Mouse (Mus musculus) forebrain, embryonic 15.5 days (tissue): ENCODE measurements at regions not wholly inside any gene's neighbourhood (a gene's known extent, or its start where the extent isn't known, plus 50 kb on each side); places are given as distances from the start of the nearest gene placed in this dataset.

Experiments
- ATAC-seq: fragments of 200-750 bp; cut with Nextera tagmentation; replicated peaks from 2 replicates; pipeline ENCODE4 v1.8.0; 2017; ENCODE audit warnings: mild to moderate bottlenecking, moderate TSS enrichment, moderate library complexity
- H3K27ac ChIP-seq: fragments of 300-500 bp; sonication (generic); replicated peaks from 2 replicates; pipeline ENCODE4 v1.5.1; 2015; ENCODE audit warnings: mild to moderate bottlenecking, inconsistent platforms
- H3K27me3 ChIP-seq: fragments of 300-500 bp; sonication (generic); 2 replicates; pipeline ENCODE4 v1.6.1; 2015; ENCODE audit warnings: inconsistent platforms
- H3K36me3 ChIP-seq: fragments of 300-500 bp; sonication (generic); 2 replicates; pipeline ENCODE4 v1.6.1; 2015; ENCODE audit warnings: mild to moderate bottlenecking, inconsistent platforms
- H3K4me1 ChIP-seq: fragments of 300-500 bp; sonication (generic); 2 replicates; pipeline ENCODE4 v1.6.1; 2015; ENCODE audit warnings: inconsistent platforms
- H3K4me2 ChIP-seq: fragments of 300-500 bp; sonication (generic); replicated peaks from 2 replicates; pipeline ENCODE4 v1.6.1; 2015; ENCODE audit warnings: mild to moderate bottlenecking, inconsistent platforms
- H3K4me3 ChIP-seq: fragments of 300-500 bp; sonication (generic); 2 replicates; pipeline ENCODE4 v1.5.1; 2015; ENCODE audit warnings: mild to moderate bottlenecking, inconsistent platforms
- H3K9ac ChIP-seq: fragments of 300-500 bp; sonication (generic); replicated peaks from 2 replicates; pipeline ENCODE4 v1.6.1; 2015; ENCODE audit warnings: mild to moderate bottlenecking, inconsistent platforms
- H3K9me3 ChIP-seq: fragments of 300-500 bp; sonication (generic); 2 replicates; pipeline ENCODE4 v1.6.1; 2016; ENCODE audit warnings: inconsistent platforms
- WGBS: fragments of 180-500 bp; shearing (Covaris S2); methylation state at CpG from one replicate; pipeline ENCODE4 v1.1.7; 2015; ENCODE audit warnings: mixed read lengths; 5-methylcytosine and 5-hydroxymethylcytosine counted together

GRCm38 (mm10) chr15:86814808-86815421 lies 600.7 kb downstream of the Tbc1d22a start:
- Histone ChIP-seq H3K9me3 (no peaks in the 10 kb centered on the region), H3K4me3 (no peak overlapping the region), H3K4me2 (no peak overlapping the region), H3K27me3 (no peaks in the 10 kb centered on the region), H3K27ac (0 out of 2 replicates have a peak overlapping the region, but pooled peaks have one; percentile 8), H3K9ac (no peak overlapping the region), H3K36me3 (no peaks in the 10 kb centered on the region), H3K4me1 (peaks cover 7% of the 10 kb centered on the region)
- WGBS = 66% methylated on average over 8 of the region's 8 CpGs
- no peak for ATAC-seq

GRCm38 (mm10) chr15:86835996-86836395 lies 621.7 kb downstream of the Tbc1d22a start:
- no peaks in the 10 kb centered on the region for H3K36me3 ChIP-seq
- ATAC-seq = no peak; the same call in 1 of the 2 replicates
- H3K4me2 ChIP-seq = no peak overlapping the region
- 29% methylated on average over 6 of the region's 6 CpGs for WGBS
- peaks cover 5% of the 10 kb centered on the region; the same call in 1 of the 2 replicates for H3K4me1 ChIP-seq
- H3K9ac ChIP-seq = no peak overlapping the region
- H3K27ac ChIP-seq = peak overlapping the region; percentile 64
- H3K4me3 ChIP-seq = no peak overlapping the region
- no peaks in the 10 kb centered on the region for H3K27me3 ChIP-seq
- no peaks in the 10 kb centered on the region for H3K9me3 ChIP-seq

DNA sequence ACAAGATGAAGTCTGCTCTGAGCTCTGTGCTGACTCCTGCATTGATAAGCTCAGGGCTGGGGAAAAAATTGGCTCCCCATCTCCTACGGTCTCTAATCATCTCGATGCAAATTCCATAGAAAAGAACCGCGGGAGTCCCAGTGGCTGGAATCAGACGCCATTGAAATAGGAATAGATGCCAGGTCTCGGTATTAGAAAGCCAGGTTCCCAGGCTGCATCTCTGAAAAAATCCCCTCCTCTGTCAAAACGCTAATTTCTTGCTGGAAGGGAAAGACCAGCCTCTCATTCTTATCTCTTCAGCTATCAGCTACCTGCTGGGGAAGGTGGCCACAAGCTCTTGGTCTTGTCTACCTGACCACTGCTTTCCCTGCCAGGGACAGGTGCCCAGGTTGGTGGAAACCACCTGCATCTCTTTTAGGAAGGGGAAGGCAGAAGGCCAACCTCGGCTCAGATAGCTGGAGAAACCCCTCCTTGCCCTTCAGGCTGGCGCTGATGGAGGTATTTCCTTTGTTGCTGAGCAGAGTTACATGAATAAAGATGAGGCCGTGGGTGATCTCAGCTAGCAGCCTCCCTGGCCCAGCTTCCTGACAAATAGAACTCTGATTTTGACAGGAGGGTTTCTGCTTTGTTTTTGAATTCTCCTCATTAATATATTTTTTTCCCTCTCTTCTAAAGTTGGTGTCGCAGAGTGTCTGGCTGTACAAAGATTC lies 638.1 kb downstream of the Tbc1d22a start:
- Histone ChIP-seq H3K4me2 (no peak overlapping the region; the same call in 1 of the 2 replicates), H3K27ac (peak overlapping the region; percentile 76)
- no peak for ATAC-seq

DNA sequence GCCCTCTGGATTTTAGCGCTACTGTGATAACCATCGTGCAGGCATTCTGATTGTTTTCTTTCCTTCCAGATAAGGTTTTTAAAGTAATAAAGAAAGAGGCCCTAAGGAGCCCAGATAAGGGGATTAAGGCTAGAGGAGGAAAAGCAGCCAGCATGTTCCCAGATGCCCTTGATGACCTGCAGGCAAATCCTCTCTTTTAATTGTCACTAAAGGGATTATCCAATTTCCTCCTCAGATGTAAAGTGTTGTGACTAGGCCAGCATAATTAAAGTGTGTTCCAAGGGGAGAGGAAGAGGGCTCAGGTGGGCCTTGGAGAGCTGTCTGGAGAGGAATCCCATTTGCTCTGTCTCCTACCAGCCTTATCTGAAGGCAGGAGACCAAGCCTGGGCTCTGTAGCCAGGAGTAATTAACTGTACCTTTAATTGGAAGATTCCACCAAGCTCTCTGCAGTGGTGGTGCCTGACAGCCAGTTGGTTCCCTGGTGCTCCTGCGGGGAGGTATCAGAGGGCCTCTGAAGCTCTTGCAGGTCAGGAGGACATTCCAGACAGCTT lies 644.2 kb downstream of the Tbc1d22a start:
- Histone ChIP-seq H3K9ac (no peak overlapping the region), H3K4me3 (no peak overlapping the region), H3K36me3 (no peaks in the 10 kb centered on the region), H3K27me3 (no peaks in the 10 kb centered on the region), H3K4me1 (no peaks in the 10 kb centered on the region), H3K9me3 (no peaks in the 10 kb centered on the region), H3K4me2 (no peak overlapping the region), H3K27ac (no peak overlapping the region)
- no peak for ATAC-seq
- WGBS = 7% methylated on average over 3 of the region's 3 CpGs

More for the DNA sequence above, 638.1 kb downstream of the Tbc1d22a start:
- Histone ChIP-seq H3K4me1 (peaks cover 17% of the 10 kb centered on the region), H3K9ac (no peak overlapping the region), H3K36me3 (no peaks in the 10 kb centered on the region), H3K27me3 (no peaks in the 10 kb centered on the region), H3K9me3 (no peaks in the 10 kb centered on the region), H3K4me3 (no peak overlapping the region)
- 5% methylated on average over 11 of the region's 11 CpGs for WGBS

DNA sequence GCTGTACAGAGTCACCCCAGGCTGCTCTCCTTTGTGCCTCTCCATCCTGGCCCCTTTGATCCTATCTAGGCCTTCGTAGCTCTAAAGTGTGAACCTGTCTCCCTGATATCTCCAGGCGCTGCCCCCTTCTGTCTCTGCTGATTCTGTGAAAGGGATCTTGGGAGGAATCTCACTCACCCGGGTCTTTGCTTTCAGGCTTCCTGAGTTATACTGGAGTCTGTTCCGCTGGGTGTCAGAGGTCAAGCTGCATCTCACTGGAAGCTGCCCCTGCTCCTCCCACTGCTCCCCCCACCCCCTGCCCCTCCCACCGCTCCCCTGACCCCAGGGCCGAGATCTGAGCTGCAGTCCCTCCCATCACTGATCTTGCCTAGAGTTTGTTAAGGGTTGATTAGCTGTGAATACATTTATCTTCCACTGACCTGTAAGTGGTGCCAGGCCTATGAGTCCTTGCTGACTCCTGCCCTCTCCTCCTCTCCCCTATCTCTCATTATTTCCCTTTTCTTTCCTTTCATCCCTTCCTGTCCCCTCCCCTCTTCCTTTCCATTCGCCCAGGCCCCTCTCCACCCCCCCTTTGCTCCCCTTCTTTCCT lies 661.6 kb downstream of the Tbc1d22a start:
- peak overlapping the region; percentile 12; the same call in 1 of the 2 replicates for H3K4me2 ChIP-seq

GRCm38 (mm10) chr15:86896974-86897373 lies 647.1 kb upstream of the Fam19a5 start:
- no peak for ATAC-seq
- no peaks in the 10 kb centered on the region for H3K9me3 ChIP-seq
- 64% methylated on average over 6 of the region's 6 CpGs for WGBS

More for the DNA sequence above, 661.6 kb downstream of the Tbc1d22a start:
- Histone ChIP-seq H3K27ac (no peak overlapping the region), H3K36me3 (no peaks in the 10 kb centered on the region), H3K27me3 (no peaks in the 10 kb centered on the region), H3K4me3 (no peak overlapping the region), H3K9ac (no peak overlapping the region), H3K4me1 (peaks cover 11% of the 10 kb centered on the region), H3K9me3 (no peaks in the 10 kb centered on the region)
- 11% methylated on average over 7 of the region's 7 CpGs for WGBS
- ATAC-seq = no peak

DNA sequence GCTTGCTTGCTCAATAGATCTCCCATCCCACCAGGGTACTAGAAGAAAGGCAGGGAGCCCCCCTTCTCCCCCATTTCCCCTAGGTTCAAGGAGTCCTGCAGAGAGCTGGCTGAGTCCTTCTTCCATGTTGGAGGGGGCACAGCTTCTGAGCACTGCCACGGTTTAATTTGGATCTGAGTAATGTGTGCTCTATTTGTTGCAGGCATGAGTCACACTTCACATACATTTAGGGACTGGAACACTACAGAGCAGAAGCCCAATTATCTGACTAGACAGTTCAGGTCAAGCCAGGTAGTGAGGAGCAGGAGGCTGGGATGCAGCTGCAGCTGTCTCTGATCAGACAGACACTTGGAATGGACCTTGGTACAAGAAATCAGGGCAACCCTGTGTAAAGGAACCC lies 644.1 kb upstream of the Fam19a5 start:
- H3K4me2 ChIP-seq = no peak overlapping the region
- no peak overlapping the region for H3K4me3 ChIP-seq
- H3K9me3 ChIP-seq = no peaks in the 10 kb centered on the region
- H3K4me1 ChIP-seq = peaks cover 11% of the 10 kb centered on the region; the same call in 1 of the 2 replicates
- no peaks in the 10 kb centered on the region for H3K36me3 ChIP-seq
- H3K9ac ChIP-seq = no peak overlapping the region
- H3K27me3 ChIP-seq = no peaks in the 10 kb centered on the region
- no peak overlapping the region for H3K27ac ChIP-seq
- ATAC-seq = no peak
- WGBS = 16% methylated on average over 1 of the region's 1 CpGs

More at GRCm38 (mm10) chr15:86896974-86897373, 647.1 kb upstream of the Fam19a5 start:
- Histone ChIP-seq H3K36me3 (no peaks in the 10 kb centered on the region), H3K4me2 (no peak overlapping the region), H3K27ac (no peak overlapping the region), H3K9ac (no peak overlapping the region), H3K4me1 (peaks cover 11% of the 10 kb centered on the region; the same call in 1 of the 2 replicates), H3K4me3 (no peak overlapping the region), H3K27me3 (no peaks in the 10 kb centered on the region)

DNA sequence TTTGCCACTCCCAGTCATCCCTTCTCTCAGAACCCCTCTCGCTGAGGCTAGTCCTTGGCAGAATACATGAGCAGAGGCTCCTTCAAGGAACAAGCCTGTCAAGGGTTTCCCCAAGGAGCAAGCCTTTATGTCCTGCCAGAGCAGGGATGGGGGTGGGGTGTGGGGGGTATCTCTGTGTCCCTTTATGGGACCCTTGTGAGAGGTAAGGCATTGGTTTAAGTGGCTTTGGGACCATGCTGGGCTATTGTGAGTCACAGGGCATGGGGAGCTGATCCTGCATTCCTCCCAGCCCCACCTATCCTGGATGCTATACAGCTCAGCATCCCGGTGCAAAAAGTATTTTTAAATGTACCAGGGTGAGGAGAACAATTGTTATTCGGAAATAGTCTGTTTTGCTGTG lies 641.1 kb upstream of the Fam19a5 start:
- Histone ChIP-seq H3K4me3 (no peak overlapping the region), H3K27me3 (no peaks in the 10 kb centered on the region), H3K4me1 (0 out of 2 replicates have a peak, but pooled peaks cover 6% of the 10 kb centered on the region), H3K27ac (no peak overlapping the region), H3K9me3 (no peaks in the 10 kb centered on the region), H3K36me3 (no peaks in the 10 kb centered on the region), H3K9ac (no peak overlapping the region), H3K4me2 (no peak overlapping the region)
- 24% methylated on average over 3 of the region's 3 CpGs for WGBS
- no peak for ATAC-seq

DNA sequence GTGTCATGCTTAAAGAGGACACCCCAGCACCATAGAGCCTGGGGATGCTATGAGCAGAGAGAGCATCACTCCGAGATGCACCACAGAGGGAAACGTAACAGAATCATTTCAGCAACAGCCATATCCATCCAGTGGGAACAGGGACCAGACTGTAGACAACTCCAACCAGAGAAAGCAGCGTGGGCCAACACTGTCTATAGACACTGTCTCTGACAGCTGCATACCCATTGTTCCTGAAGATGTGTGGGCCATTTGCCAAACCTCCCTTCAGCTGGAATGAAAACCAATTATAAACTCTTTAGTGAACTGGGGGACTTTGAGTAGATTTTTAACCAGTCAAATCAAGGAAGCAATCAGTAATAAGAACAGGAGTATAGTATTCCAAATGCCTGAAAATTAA lies 630.8 kb upstream of the Fam19a5 start:
- H3K9me3 ChIP-seq = no peaks in the 10 kb centered on the region
- H3K4me2 ChIP-seq = no peak overlapping the region
- H3K36me3 ChIP-seq = no peaks in the 10 kb centered on the region
- ATAC-seq = peak; percentile 51; the same call in 1 of the 2 replicates
- H3K4me3 ChIP-seq = no peak overlapping the region
- H3K27me3 ChIP-seq = no peaks in the 10 kb centered on the region
- H3K4me1 ChIP-seq = 0 out of 2 replicates have a peak, but pooled peaks cover 5% of the 10 kb centered on the region
- no peak overlapping the region for H3K27ac ChIP-seq
- 35% methylated on average over 3 of the region's 3 CpGs for WGBS
- no peak overlapping the region for H3K9ac ChIP-seq

GRCm38 (mm10) chr15:86917891-86918290 lies 626.2 kb upstream of the Fam19a5 start:
- H3K9me3 ChIP-seq = no peaks in the 10 kb centered on the region
- no peak overlapping the region for H3K9ac ChIP-seq
- H3K4me3 ChIP-seq = no peak overlapping the region
- H3K27me3 ChIP-seq = no peaks in the 10 kb centered on the region
- no peaks in the 10 kb centered on the region for H3K36me3 ChIP-seq
- H3K4me2 ChIP-seq = no peak overlapping the region
- ATAC-seq = no peak
- WGBS = 86% methylated on average over 8 of the region's 8 CpGs
- peaks cover 24% of the 10 kb centered on the region for H3K4me1 ChIP-seq
- H3K27ac ChIP-seq = no peak overlapping the region

- H3K4me1 ChIP-seq = peaks cover 20% of the 10 kb centered on the region
- H3K9me3 ChIP-seq = no peaks in the 10 kb centered on the region
- 30% methylated on average over 8 of the region's 8 CpGs for WGBS
- no peaks in the 10 kb centered on the region for H3K36me3 ChIP-seq
- H3K27ac ChIP-seq = no peak overlapping the region
- H3K27me3 ChIP-seq = no peaks in the 10 kb centered on the region
- no peak overlapping the region for H3K4me3 ChIP-seq
- no peak overlapping the region for H3K9ac ChIP-seq
- H3K4me2 ChIP-seq = no peak overlapping the region
- no peak for ATAC-seq
These were observed 624.4 kb upstream of the Fam19a5 start for GRCm38 (mm10) chr15:86919704-86920103.

GRCm38 (mm10) chr15:86920185-86920584 lies 623.9 kb upstream of the Fam19a5 start:
- H3K27ac ChIP-seq = no peak overlapping the region
- no peak overlapping the region for H3K4me3 ChIP-seq
- H3K4me1 ChIP-seq = peaks cover 25% of the 10 kb centered on the region
- H3K36me3 ChIP-seq = no peaks in the 10 kb centered on the region
- H3K27me3 ChIP-seq = no peaks in the 10 kb centered on the region
- no peaks in the 10 kb centered on the region for H3K9me3 ChIP-seq
- no peak overlapping the region for H3K9ac ChIP-seq
- 24% methylated on average over 7 of the region's 7 CpGs for WGBS
- H3K4me2 ChIP-seq = no peak overlapping the region
- no peak for ATAC-seq
